Comparison of ENCODE assay signal across 14 mouse cellular contexts in genomic region chr5:118316310-118317017, GRCm38 (mm10).
DNase-seq lines count a peak whose midpoint lies in the region; ATAC-seq and TF ChIP-seq lines count a peak whose summit lies in the region.
"Had no signal": no experiment of that assay in that cellular context is flagged by ENCODE, and none has a peak within 500 bp of the region (broad histone marks: within the 10 kb centered on the region; RNA-seq: fewer than 3 reads in every experiment).

No protein-coding gene starts in this region.

- DNase-seq in embryo, embryonic 10.5 days (ENCODE audit: low spot score) = peak; percentile 46
- DNase-seq in embryo, embryonic 10 days (ENCODE audit: low spot score) = no peak
- DNase-seq in heart, postnatal 0 days (ENCODE audit: low spot score) = no peak
- DNase-seq in heart, postnatal 10 days = no peak
- peak; percentile 36 for DNase-seq in embryonic facial prominence, embryonic 10.5 days (ENCODE audit: low spot score)
- DNase-seq in left cerebral cortex, adult 11 months (ENCODE audit: low spot score) = no peak
- no peak for DNase-seq in cerebellum, postnatal 25 days
- DNase-seq: adrenal gland, postnatal 10 days; cerebellum, adult 9-10 months; gastrocnemius, postnatal 36 days; kidney, adult 2 months; right cerebral cortex, postnatal 14 days had no signal

- no peak overlapping the region for H3K27ac ChIP-seq in heart, postnatal 0 days (ENCODE audit: low read depth)
- H3K27ac ChIP-seq in embryonic facial prominence, embryonic 10.5 days (replicated peaks) = peak overlapping the region; percentile 27; the same call in 1 of the 2 replicates
- peak overlapping the region; percentile 89 for H3K27ac ChIP-seq in limb, embryonic 12.5 days
- H3K27ac ChIP-seq: hindbrain, embryonic 15.5 days had no signal

- no peak overlapping the region for H3K4me2 ChIP-seq in heart, postnatal 0 days (ENCODE audit: low read depth, low read length)
- peak overlapping the region; percentile 17; the same call in 1 of the 2 replicates for H3K4me2 ChIP-seq in limb, embryonic 12.5 days
- H3K4me2 ChIP-seq: hindbrain, embryonic 15.5 days had no signal

- WGBS in heart, postnatal 0 days = 36% methylated on average over 10 of the region's 10 CpGs
- WGBS in embryonic facial prominence, embryonic 10.5 days = 37% methylated on average over 10 of the region's 10 CpGs
- 25% methylated on average over 10 of the region's 10 CpGs for WGBS in limb, embryonic 12.5 days

- H3K27me3 ChIP-seq in heart, postnatal 0 days (ENCODE audit: control insufficient read depth, insufficient read depth, low read length) = peaks cover 27% of the 10 kb centered on the region
- H3K27me3 ChIP-seq in embryonic facial prominence, embryonic 10.5 days (replicated peaks; ENCODE audit: low read depth, poor library complexity, severe bottlenecking) = peaks cover 41% of the 10 kb centered on the region
- H3K27me3 ChIP-seq in limb, embryonic 12.5 days = peaks cover 21% of the 10 kb centered on the region

- H3K9me3 ChIP-seq in heart, postnatal 0 days (replicated peaks; ENCODE audit: control insufficient read depth, low read length) = no peaks in the 10 kb centered on the region
- no peaks in the 10 kb centered on the region for H3K9me3 ChIP-seq in embryonic facial prominence, embryonic 10.5 days
- no peaks in the 10 kb centered on the region for H3K9me3 ChIP-seq in limb, embryonic 12.5 days
- H3K9me3 ChIP-seq: hindbrain, embryonic 15.5 days had no signal

- H3K9ac ChIP-seq in heart, postnatal 0 days (replicated peaks; ENCODE audit: low read depth, low read length) = no peak overlapping the region
- H3K9ac ChIP-seq in limb, embryonic 12.5 days (replicated peaks) = no peak overlapping the region
- H3K9ac ChIP-seq: hindbrain, embryonic 15.5 days had no signal

- no peaks in the 10 kb centered on the region for H3K36me3 ChIP-seq in heart, postnatal 0 days (replicated peaks; ENCODE audit: control insufficient read depth, insufficient read depth, low read length)
- no peaks in the 10 kb centered on the region for H3K36me3 ChIP-seq in embryonic facial prominence, embryonic 10.5 days (replicated peaks)
- H3K36me3 ChIP-seq in limb, embryonic 12.5 days = no peaks in the 10 kb centered on the region
- H3K36me3 ChIP-seq: hindbrain, embryonic 15.5 days had no signal

- intact Hi-C loops in heart, postnatal 10 days (cut with DNase I) = no loop called here

- no peak for TF ChIP-seq EP300 in heart, postnatal 0 days (IDR thresholded peaks at IDR 0.05; ENCODE audit: low read depth)

- no peak overlapping the region for H3K4me3 ChIP-seq in heart, postnatal 0 days (ENCODE audit: low read depth, low read length)
- no peak overlapping the region for H3K4me3 ChIP-seq in embryonic facial prominence, embryonic 10.5 days
- H3K4me3 ChIP-seq in limb, embryonic 12.5 days (replicated peaks) = no peak overlapping the region
- H3K4me3 ChIP-seq: hindbrain, embryonic 15.5 days had no signal

- ATAC-seq in heart, postnatal 0 days (ENCODE audit: insufficient read depth, low read depth) = 0 out of 2 replicates have a peak, but pooled peaks have one; percentile 33
- ATAC-seq in limb, embryonic 12.5 days (ENCODE audit: insufficient number of reproducible peaks, insufficient read depth, low FRiP score, low TSS enrichment, low read depth) = no peak; the same call in 1 of the 2 replicates

- H3K4me1 ChIP-seq in heart, postnatal 0 days (ENCODE audit: control insufficient read depth, insufficient read depth) = no peaks in the 10 kb centered on the region
- peaks cover 36% of the 10 kb centered on the region for H3K4me1 ChIP-seq in embryonic facial prominence, embryonic 10.5 days
- peaks cover 32% of the 10 kb centered on the region for H3K4me1 ChIP-seq in limb, embryonic 12.5 days (replicated peaks)

- no peak for TF ChIP-seq CTCF in heart, postnatal 0 days (IDR thresholded peaks at IDR 0.05; ENCODE audit: low read depth)

Comparison
In these comparisons a context has a peak if more than half of its experiments do, and no peak if none do; other contexts are left out.
1. DNase-seq: peak in embryo, embryonic 10.5 days (single experiment) and embryonic facial prominence, embryonic 10.5 days (single experiment); none in embryo, embryonic 10 days (single experiment), heart, postnatal 0 days (single experiment), heart, postnatal 10 days (0 of 2), left cerebral cortex, adult 11 months (single experiment) and cerebellum, postnatal 25 days (0 of 2).